Mouse (Mus musculus) monocyte, adult 2 months (primary cell): ENCODE data around the gene Abca8b.
"Not testable (repeated sequence)": the region's sequence is repeated elsewhere in the genome, so short reads cannot be mapped to it uniquely, and the experiment has no call there.

Source experiments
- DNase-seq, 2 experiments: peaks; one replicate each; pipeline ENCODE4 v3.0.0; 2022; ENCODE audit warnings: low spot score in 2 of 2, low read depth in 1 of 2

Abca8b gene

DNA sequence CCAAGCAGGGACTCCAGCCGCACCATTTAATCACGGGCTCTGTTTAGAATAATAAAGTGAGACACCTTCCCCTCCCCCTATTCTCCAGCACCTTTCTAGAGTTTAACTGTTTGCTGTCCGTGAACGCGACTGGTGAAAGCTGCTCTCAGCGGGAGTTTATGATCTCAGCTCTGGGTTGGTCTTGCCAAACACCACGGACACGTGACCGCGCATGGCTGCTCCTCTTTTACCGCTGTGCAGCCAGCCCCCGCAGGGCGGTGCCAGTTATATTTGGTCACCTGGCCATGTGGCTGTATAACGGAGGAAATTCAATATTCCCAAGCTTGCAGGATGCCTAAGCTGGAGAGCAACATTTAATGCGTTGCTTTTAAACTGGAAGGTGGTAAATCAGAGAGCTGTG, at the start of gene Abca8b:
Gene Abca8b, minus strand, starts transcription at position 222 of the 400 bp plus-strand sequence.
- DNase-seq: peak; percentile 1 to 6

DNA sequence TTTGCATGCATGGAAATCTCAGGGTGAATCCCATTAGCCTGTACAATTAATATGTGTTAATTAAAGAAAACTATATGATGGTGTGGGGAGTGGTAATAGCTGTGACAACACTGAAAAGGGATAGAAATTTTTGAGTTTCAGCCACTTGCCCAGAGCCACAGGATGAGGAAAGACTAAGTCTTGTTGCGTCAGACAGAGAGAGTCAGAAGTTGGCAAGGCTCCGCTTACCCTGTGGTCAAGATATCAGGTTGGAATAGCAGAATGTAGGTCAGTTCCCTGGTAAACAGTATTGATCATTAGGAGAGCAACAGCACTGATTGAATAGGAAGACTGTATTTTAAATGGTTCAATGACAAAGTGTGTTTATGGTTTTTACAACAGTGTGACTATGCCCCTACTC, 42.1 kb upstream of the Abca8b start:
- no peak for DNase-seq

DNA sequence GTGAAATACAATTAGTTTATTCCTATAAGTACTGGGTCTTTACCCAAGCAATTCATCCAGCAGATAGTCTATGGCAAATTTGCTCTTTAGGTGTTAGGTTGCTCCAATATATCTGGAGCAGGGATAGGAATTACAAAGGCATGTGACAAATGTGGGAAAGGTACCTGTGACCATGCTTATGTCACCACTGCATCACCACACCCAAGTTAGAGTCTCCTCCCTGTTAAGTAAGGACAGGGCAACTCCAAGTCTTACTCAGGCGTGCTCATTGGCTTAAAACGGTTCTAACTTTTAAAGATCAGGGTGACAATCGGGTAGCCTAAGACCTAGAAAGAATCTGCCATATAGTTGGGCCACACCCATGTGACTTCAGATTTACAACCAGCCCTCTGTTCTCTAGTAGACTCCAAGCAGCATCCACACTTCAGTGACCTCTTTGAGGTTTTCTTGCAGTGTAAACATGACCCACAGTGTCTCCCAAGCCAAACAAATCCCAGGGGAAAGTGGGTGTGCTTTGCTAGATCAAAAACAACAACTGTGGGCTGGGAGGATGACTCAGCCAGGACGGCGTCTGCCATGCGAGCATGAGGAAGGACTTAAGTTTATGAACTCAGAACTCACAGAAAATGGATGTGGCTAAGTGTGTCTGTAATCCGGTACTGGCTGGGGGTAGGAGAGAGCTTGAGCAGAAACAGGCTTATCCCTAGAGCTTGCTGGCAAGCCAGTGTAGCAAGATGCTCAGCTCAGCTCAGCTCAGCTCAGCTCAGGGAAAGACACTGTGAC, 33.5 kb upstream of the Abca8b start:
- DNase-seq: no peak

DNA sequence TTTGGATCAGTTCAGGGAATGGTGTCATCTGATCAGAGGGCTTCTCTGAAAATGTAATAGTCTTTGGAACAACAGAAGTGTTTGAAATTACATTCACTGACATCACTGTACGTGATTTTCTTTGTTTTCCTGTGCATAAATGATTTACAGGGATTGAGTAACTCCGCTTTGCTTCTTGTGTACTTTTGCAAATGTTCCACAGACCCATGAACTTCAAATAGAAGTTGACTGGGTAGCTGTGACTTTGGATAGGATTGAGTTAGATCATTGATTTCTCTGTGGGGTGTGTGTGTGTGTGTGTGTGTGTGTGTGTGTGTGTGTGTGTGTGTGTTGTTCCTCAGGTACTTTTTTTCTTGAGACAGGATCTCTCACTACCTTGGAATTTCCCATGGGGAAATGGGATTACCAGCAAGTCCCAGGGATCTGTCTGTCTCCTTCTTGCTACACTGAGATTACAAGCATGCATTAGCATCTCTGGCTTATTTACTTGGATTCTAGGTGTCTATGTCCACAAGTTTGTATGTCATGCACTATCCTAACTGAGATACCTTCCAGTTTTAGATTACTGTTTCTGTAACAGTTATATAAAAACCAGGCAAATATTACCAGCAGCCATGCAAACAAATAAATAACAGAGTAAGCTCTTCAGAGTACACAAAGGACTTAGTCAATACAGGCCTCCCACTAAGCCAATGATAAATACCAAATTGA, 15.3 kb upstream of the Abca8b start:
- no peak for DNase-seq

DNA sequence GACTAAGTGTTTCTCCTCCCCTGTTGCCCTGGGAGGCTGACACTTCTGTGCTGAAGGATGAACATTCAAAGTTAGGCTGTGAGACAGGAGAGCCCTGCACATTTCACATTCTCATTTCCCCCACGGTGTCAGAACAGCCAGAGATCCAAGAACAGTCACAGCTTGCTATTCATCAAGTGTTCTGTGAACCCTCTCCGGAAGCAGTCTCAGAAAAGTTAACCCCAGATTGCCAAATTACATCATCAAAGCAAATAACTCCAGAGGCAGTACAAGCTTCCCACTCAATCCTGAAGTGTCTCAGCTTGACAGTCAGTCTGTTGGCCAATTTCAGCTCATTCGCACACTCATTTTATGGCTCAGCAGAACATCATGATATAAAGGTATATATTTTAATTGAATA, 632 bp downstream of the Abca8b start:
- no peak for DNase-seq

DNA sequence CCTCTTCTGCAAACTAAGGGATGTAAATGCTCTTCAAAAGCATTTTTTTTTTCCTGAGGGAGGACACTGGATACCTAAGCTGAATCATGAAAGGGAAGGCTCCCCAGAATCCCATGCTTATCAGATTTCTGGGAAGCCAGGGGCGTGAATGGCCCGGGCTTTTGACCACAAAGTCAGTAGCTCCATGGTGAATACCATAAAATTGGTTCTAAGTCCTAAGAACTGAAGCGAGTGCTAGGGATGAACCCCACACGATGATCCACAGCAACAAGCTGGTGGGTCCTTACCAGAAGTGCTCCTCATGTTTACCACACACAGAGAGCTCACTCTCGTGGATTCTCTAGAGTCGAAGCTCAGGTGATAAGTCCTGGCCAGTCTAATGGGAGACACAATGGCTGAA, 1.6 kb downstream of the Abca8b start:
- no peak for DNase-seq

DNA sequence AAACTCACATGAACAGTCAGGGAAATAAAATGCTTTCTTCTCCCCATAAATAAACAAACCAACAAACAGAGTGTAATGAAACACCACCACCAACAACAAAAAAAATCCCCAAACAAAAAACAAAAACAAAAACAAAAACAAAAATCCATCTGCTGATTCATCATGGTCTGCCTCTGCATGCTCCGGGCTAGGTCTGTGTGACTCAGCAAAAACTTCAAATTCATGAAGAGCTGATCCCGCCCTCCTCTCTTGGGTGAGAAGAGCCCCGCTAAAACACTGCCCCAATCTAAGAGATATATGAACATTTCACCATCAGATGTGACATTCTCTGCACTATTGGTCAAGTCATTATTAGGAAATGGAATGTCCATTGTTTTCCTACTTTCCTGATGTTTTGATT, 4.4 kb downstream of the Abca8b start:
- DNase-seq: no peak

DNA sequence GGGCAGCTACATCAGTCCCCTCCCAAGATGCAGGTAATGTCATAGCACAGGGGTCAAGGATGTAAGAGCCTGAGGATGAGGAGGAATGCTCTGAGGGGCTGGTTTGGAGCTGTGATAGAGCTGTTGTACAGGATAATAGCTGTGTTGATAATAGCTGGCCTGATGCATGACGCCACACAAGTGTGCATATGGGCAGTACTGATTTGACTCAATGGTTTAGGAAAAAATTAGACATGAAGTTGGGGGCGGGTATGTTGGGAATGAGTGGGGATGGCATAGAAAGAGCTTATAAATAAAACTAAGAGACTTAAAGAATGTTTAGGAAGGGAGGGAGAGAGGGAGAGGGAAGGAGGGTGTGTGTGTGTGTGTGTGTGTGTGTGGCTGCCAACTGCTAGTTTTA, 5.4 kb downstream of the Abca8b start:
- no peak for DNase-seq

DNA sequence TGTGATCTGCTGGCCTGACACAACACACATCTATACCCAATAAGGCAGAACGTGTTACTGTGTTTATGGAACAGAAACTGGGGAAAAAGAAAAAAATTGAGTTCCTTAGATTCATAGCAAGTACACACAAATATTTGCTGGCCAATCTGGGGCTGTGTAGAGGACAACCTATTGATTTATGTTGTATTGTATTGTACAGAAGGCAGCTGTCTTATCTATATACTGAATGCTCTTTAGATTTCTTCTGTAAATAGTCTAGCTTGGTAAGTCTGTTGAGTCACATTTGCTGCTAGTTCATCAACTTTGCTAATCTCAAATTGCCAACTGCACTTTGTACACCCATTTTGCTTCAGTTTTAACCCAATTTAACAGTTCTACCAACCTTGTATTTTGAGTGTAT, 7.5 kb downstream of the Abca8b start:
- DNase-seq: no peak

DNA sequence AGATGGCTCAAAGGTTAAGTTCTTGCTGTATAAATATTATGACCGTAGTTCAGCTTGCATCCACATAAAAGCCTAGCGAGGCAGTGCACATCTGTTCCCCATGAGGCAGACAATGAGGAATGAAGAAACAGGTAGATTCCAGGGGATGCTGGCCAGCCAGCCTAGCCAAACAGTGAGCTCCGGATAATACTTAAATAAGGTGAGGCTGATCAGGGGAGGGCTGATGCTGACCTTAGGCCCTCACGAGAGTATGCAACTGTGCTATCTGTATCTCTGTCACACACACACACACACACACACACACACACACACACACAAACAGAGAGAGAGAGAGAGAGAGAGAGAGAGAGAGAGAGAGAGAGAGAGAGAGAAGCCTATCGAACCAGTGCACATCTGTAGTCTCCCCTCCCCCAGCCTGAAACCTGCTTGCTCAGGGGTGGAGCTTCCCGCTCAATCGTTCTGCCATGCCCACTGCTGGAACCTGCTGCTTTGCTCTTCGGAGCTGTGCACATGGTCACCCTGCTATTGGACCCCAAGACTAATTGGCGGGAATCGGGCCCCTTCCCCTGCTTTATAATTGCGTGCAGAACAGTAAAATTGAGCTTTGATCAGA, 8.1 kb downstream of the Abca8b start:
- DNase-seq: not testable (repeated sequence)

DNA sequence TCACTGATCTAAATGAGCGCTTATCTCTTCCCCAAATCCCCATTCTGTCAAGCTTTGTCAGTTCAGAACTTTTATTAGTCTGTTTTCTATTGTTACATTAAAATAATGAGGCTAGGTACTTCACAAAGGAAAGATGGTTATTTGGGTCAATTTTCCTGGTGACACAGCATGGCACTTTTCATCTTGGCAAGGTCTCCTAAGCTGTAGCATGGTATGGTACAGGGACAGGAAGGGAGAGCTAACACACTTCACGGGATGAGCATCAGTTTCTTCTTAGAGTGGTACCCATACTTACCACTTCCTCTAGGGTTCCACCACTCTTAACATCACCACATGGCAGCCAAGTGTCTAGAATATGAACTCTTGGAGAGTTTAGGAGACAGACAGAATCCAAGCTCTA, 13.8 kb downstream of the Abca8b start:
- DNase-seq: no peak

DNA sequence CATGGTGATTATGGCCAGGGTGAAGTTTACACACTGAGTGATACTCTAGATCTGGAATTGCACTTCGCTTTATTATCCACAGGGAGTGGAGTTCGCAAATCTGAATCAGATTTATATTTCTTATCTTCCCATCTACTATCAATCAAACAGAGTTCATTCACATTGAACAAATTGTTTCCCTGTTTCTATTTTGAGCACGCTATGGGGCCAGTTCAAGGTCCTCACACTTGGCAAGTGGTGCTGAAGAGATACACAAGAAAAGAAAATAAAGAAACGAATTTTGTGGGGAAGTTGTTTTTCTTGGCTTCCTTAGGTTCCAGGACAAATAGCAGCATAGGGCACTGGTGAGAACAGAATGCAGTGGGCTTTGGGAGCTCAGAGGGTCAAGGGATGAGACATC, 25.1 kb downstream of the Abca8b start:
- DNase-seq: no peak

DNA sequence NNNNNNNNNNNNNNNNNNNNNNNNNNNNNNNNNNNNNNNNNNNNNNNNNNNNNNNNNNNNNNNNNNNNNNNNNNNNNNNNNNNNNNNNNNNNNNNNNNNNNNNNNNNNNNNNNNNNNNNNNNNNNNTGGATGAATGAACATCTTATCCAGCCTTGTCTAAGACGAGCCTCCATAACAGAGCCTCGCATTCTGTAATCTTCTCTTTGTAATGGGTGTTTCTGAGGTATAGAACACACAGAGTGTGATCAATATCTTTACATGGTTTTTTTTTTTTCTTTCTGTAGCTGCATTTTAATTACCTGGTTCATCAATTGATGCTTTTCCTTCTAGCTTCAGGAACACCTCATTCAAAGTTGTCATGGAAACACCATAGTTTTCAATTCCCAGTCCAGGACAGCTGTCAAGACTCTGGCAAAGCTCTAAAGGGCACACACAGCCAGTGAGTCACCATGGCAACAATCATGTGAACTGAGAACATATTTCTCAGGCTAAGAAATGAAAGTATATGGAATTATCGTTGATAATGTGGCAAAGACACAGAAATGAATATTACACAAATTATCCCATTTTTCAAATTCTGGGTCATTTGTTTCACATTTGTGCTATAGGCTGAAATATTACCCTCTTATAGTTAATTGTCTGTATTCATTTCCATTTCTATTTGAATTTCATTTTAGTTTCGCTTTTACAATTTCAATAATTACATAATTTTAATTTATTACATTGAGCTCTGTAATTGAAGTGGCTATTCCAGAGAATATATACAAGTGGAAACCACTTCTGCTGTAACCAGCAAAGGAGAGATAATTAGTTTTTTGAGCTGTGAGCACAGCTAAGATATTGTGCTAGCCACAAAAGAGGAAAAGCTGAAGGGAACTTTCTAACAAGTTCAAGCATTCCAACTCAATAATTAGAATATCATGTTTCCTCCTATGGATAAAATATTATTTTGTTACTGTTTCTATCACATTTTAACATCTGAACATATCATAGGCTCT, 33.9 kb downstream of the Abca8b start:
- DNase-seq: no peak

DNA sequence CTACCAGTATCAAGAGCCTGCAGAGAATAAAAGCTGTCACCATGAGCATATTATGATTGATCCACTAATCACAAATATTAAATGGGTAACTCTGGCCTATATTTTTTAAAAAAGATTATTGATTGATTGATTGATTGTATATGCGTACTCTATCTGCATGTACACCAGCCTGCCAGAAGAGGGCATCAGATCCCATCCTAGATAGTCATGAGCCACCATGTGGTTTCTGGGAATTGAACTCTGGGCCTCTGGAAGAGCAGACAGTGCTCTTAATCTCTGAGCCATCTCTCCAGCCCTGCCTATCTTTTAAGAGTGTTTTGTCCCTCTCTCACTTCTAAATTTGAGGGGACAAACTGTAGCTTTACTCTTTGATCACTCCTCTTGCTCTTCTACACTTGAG, 40.5 kb downstream of the Abca8b start:
- DNase-seq: no peak

DNA sequence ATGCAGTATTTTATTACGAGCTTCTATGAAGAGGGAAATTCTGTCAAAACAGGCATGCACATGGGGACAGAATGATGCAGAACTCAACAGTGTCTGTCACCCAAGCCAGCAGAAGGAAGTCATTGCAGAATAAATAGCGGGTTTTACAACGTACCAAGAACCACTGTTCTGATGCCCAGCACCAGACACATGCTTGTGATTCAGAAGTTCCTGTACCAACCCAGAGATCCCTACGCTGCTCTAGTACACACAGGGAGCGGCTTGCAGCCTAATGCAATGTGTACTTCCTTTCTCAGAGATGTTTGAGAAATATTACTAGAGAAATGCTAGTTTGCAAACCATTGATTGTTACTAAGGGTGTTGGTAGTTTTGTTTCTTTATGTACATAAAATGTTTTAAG, 58.7 kb downstream of the Abca8b start:
- no peak for DNase-seq

DNA sequence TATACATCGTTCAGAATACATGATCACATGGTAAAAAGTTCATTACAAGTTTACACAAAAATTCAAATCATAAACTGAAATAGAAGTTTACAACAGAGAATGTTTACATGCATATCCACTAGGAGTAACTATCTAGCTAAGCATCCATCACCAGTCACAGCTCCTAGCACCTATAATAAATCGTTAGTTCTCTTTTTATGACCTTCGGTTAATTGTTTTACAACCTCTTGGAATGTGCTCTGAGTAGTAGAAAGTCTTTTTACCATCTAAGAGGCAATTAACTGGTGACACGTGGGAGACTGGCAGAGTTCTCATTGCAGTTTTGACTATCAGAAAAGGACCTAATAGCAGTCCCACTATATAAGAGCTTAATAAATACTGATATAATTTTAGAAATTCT, 62.4 kb downstream of the Abca8b start:
- not testable (repeated sequence) for DNase-seq

DNA sequence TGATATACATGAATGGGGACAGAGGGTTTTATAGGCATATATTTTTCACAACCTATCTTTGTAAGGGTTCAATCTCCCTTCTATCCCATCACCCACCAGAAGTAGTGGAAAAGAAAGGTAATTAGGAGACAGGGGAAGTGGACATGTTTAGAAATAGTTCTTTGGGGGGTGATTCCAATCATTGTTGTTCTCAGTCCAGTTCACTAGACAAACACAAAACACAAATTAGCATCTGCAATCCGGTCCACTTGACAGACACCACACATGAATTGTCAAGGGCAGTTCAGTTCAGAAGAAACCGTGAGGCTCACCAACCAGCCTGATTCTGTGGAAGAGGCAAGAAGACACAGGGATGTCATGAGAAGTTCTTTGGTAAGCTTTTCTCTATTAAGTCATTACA, 67.2 kb downstream of the Abca8b start:
- no peak for DNase-seq

DNA sequence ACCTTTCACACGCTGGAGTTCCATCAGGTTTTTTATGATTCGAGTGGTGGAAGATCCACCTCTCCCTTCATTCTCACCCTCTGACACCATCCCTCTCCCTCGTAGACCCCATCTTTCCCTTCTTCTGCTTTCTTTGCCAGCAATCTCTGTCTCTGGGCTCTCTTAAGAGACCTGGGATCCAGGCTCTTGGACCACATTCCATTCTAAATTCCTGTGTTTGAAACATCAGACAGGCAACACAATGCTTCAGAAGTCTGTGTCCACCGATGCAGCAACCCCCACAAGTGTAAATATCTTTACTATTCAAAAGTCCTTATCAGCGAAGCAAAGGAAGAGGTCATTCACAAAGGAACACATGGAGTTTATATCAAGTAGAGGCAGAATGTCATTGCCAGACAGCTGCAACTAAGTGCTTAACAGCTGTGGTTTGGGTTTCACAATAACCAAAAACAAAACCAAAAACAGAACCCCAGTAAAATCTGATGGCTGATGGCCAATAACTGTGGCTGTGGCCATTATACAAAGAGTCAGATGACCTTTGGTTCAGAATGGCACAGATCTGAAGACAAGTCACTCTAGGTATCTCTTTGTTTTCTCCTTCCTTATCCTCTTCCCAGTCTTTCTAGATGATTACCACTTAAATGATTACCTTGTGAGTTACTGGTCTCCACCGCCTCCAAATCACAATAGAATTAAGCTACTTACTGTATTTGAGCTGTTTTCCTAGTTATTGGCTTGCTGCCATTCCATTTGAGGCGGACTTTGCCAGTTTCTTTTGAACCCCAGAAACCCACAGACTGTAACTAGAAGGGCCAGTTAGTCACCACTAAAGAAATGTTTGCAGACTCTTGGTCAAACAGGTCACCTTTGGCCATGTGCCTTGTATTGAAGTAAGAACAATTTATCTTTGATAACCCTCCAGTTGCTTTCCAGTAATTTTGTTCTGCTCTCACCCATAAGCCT, 68.6 kb downstream of the Abca8b start:
- DNase-seq: no peak

DNA sequence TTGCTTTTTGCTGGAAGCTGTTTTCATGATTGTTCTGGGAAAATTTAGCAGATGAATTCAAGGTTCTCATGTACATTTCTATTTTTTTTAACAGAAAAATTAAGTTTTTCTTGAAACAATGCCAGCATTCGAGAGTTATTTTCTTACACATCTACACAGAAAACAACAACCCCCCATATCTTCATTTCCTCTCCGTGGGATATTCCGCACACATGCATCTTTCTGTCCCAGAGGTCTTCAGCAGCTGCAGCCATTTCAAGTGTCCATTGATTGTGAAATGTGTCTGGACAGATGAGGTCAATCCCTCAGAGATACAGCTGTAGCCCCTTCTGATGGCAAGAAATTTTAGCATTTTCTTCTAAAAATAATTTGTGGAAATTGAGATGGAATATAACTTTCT, 73.4 kb downstream of the Abca8b start:
- DNase-seq: no peak

DNA sequence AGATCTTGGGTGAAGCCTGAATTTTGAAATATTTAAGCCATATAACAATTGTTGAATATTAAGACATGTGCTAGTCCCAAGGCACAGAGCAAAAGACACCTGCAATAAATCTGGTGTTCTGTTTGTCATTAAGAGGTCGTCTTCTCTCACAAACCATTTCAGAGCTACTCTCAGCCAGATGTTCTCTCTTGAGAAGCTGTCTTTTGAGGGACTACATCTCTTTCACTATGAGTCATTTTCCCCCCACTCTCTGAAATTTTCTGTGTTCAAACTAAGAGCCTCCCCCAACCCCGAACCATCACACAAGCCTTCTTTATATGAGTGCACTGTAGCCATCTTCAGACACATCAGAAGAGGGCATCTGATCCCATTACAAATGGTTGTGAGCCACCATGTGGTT, 76.2 kb downstream of the Abca8b start:
- DNase-seq: no peak
